Mouse (Mus musculus): ENCODE data around the gene Fam228a.

- TF ChIP-seq CTCF (IDR thresholded peaks at IDR 0.05; ENCODE audit: low read depth, low read length) (no peak), GATA1 (IDR thresholded peaks at IDR 0.05; ENCODE audit: borderline replicate concordance, low read length) (no peak), TAL1 (conservative IDR thresholded peaks at IDR 0.05; ENCODE audit: low read depth, low read length) (no peak), GATA2 (IDR thresholded peaks at IDR 0.05; ENCODE audit: borderline replicate concordance, low read depth, low read length) (no peak)
These were observed 9.1 kb downstream of the Fam228a start for GRCm38 (mm10) chr12:4729165-4729564.
